Mouse (Mus musculus): Measurements from ENCODE around the gene Krtap1-3. TPM values are rescaled to one million over a fixed set of nuclear protein-coding genes. Genes with fewer than 3 reads are reported as not detected.
"Not testable (repeated sequence)": the region's sequence is repeated elsewhere in the genome, so short reads cannot be mapped to it uniquely, and the experiment has no call there.

Gene Krtap1-3
- not detected for total RNA-seq (2018; cell fraction: chromatin; rRNA removed)
- not detected for total RNA-seq (2018; cell fraction: cytosol; rRNA removed)
- total RNA-seq (2018; cell fraction: nucleus; rRNA removed) = not detected
- not detected in 3 replicates for polyA plus RNA-seq (2018)

DNA sequence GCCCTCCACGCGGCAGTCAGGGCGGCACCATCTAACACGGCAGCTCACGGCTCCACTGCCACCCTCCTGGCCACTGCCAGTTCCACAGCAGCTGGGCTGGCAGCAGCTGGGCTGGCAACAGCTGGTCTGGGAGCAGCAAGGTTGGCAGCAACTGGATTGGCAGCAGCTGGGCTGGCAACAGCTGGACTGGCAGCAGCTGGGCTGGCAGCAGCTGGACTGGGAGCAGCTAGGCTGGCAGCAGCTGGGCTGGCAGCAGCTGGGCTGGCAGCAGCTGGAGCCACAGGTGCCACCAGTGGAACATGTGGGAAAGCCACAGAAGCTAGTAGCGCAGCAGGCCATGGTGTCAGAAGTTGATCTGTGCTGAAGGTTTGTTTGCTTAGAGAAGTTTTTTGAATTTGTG, at the start of gene Krtap1-3:
Gene Krtap1-3 (minus strand): TSS at position 359 of the 400 bp plus-strand sequence.
- Histone ChIP-seq H3K27ac (no peak within 1 kb of the TSS), H3K36me3 (ENCODE audit: inconsistent target) (no peaks in the 10 kb centered on the region), H3K4me3 (ENCODE audit: inconsistent target) (no peak within 1 kb of the TSS), H3K79me2 (ENCODE audit: inconsistent target) (no peaks in the 10 kb centered on the region)
- 91% methylated on average over 6 of the region's 6 CpGs for WGBS (ENCODE audit: missing documents)

DNA sequence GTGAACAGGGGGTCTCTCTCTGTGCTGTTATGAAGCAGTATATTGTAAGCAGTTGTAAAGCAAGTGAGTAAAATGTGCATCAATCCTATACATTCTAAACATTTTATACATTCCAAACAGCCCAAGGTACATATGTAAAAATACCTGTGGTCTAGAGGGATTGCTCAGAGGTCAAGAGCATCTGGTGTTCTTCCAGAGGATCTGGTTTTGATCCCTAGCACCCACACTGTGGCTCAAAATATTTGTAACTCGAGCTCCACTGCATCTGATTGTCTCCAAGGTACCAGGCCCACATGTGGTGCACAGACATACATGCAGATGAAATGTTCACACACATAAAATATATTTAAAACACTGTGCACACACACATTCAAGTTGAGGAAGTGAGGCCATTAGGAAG, 49.8 kb upstream of the Krtap1-3 start:
- WGBS (ENCODE audit: missing documents) = 55% methylated on average over 1 of the region's 1 CpGs
- no peaks in the 10 kb centered on the region for H3K79me2 ChIP-seq (ENCODE audit: inconsistent target)
- H3K27ac ChIP-seq = no peak overlapping the region
- no peaks in the 10 kb centered on the region for H3K36me3 ChIP-seq (ENCODE audit: inconsistent target)
- no peak overlapping the region for H3K4me3 ChIP-seq (ENCODE audit: inconsistent target)

- 71% methylated on average over 1 of the region's 1 CpGs for WGBS (ENCODE audit: missing documents)
- Histone ChIP-seq H3K4me3 (ENCODE audit: inconsistent target) (no peak overlapping the region), H3K36me3 (ENCODE audit: inconsistent target) (no peaks in the 10 kb centered on the region), H3K27ac (no peak overlapping the region), H3K79me2 (ENCODE audit: inconsistent target) (no peaks in the 10 kb centered on the region)
Measured at GRCm38 (mm10) chr11:99637086-99637485, 45.9 kb upstream of the Krtap1-3 start.

DNA sequence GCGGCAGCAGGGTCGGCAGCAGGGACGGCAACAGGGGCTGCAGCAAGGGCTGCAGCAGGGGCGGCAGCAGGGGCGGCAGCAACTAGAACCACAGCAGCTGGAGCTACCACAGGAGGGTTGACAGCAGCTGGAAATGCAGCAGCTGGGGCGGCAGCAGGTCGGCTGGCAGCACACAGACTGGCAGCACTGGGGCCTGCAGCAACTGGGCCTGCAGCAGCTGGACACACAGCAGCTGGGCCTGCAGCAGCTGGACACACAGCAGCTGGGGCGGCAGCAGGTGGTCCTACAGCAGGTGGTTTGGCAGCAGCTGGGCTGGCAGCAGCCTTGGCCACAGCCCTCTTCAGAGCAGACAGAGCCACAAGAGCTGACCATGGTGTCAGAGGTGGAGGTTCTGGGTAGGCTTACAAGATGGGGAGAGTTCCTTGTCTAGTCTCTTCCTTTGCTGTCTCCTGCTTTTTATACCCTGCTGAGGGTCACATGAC, 43.6 kb upstream of the Krtap1-3 start, which contains the start of gene Krtap4-2:
Gene Krtap4-2 (minus strand): TSS at position 432 of the 482 bp plus-strand sequence.
- Histone ChIP-seq H3K36me3 (ENCODE audit: inconsistent target) (no peaks in the 10 kb centered on the region), H3K4me3 (ENCODE audit: inconsistent target) (no peak within 1 kb of the TSS), H3K79me2 (ENCODE audit: inconsistent target) (no peaks in the 10 kb centered on the region), H3K27ac (no peak within 1 kb of the TSS)
- WGBS (ENCODE audit: missing documents) = 51% methylated on average over 8 of the region's 8 CpGs

DNA sequence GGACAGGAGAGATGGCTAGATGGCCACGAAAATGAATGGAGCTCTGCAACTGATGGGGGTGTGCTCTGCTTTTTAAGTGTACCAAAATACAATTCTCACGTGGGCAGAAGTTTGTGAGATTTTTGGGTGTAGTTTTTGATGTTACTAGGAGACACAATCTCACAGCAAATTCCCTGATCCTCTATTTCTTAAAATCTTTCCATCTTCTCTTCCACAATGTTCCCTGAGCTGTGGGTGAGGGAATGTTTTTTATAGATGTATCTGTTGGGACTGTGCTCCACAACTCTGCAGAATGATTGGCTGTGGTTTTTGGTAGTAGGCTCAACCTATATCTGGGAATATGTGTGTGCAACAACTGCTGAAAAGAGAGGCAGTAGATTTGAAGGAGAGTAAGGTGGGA, 42.2 kb upstream of the Krtap1-3 start:
- no peaks in the 10 kb centered on the region for H3K36me3 ChIP-seq (ENCODE audit: inconsistent target)
- H3K27ac ChIP-seq = no peak overlapping the region
- no peak overlapping the region for H3K4me3 ChIP-seq (ENCODE audit: inconsistent target)
- H3K79me2 ChIP-seq (ENCODE audit: inconsistent target) = no peaks in the 10 kb centered on the region
- 55% methylated on average over 2 of the region's 2 CpGs for WGBS (ENCODE audit: missing documents)

DNA sequence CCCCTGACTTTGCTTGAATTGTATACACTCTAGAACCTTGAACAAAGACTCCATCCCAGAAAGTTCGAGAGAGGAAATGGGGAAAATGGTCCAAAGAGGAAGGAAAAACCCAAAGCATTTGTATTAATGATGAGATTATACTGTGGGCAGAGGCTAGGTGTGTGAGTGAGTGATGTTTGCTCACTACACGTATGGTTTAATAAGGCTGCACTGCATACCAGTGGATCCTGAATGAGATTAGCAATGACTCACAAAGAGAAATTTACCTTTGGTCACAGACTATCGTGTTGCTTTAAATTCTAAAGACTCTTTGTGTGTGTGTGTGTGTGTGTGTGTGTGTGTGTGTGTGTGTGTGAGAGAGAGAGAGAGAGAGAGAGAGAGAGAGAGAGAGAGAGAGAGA, 39.8 kb upstream of the Krtap1-3 start:
- WGBS (ENCODE audit: missing documents) = 81% methylated on average over 3 of the region's 3 CpGs
- Histone ChIP-seq H3K36me3 (ENCODE audit: inconsistent target) (no peaks in the 10 kb centered on the region), H3K27ac (no peak overlapping the region), H3K4me3 (ENCODE audit: inconsistent target) (no peak overlapping the region), H3K79me2 (ENCODE audit: inconsistent target) (no peaks in the 10 kb centered on the region)

GRCm38 (mm10) chr11:99628138-99628537, 37.0 kb upstream of the Krtap1-3 start, which contains the start of gene Krtap4-1:
Gene Krtap4-1, minus strand, starts transcription at chr11:99628238.
- Histone ChIP-seq H3K27ac (no peak within 1 kb of the TSS), H3K36me3 (ENCODE audit: inconsistent target) (no peaks in the 10 kb centered on the region), H3K4me3 (ENCODE audit: inconsistent target) (no peak within 1 kb of the TSS), H3K79me2 (ENCODE audit: inconsistent target) (no peaks in the 10 kb centered on the region)
- 78% methylated on average over 4 of the region's 4 CpGs for WGBS (ENCODE audit: missing documents)

- no peak within 1 kb of the TSS for H3K27ac ChIP-seq
- no peaks in the 10 kb centered on the region for H3K79me2 ChIP-seq (ENCODE audit: inconsistent target)
- 83% methylated on average over 2 of the region's 2 CpGs for WGBS (ENCODE audit: missing documents)
- no peak within 1 kb of the TSS for H3K4me3 ChIP-seq (ENCODE audit: inconsistent target)
- H3K36me3 ChIP-seq (ENCODE audit: inconsistent target) = no peaks in the 10 kb centered on the region
Measured at GRCm38 (mm10) chr11:99620335-99620734, 29.2 kb upstream of the Krtap1-3 start, which contains the start of gene Gm11562. Gene Gm11562, minus strand, starts transcription at chr11:99620435.

GRCm38 (mm10) chr11:99614796-99615363, 23.7 kb upstream of the Krtap1-3 start, which contains the start of gene Krtap2-4:
Gene Krtap2-4, minus strand, starts transcription at chr11:99614846.
- no peaks in the 10 kb centered on the region for H3K79me2 ChIP-seq (ENCODE audit: inconsistent target)
- WGBS (ENCODE audit: missing documents) = 70% methylated on average over 3 of the region's 3 CpGs
- no peak within 1 kb of the TSS for H3K27ac ChIP-seq
- no peak within 1 kb of the TSS for H3K4me3 ChIP-seq (ENCODE audit: inconsistent target)
- H3K36me3 ChIP-seq (ENCODE audit: inconsistent target) = no peaks in the 10 kb centered on the region

DNA sequence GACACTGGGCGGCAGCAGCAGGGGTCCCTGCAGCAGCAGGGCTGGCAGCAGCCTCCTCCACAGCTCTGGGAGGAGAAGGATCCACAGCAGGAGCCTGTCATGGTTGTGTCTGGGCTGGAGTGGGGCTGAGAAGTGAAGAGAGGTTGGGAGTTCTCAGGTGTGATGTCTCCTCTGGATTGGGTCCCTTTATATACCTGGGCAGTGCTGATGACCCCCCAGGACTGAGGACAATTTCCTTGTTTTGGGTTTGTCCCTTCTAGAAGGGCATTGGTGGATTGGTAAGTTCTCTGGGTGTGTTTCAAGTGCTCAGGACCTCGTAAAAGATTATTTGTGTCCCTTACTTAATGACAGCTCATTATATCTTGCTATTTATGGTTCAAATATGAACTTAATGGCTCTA, 18.9 kb upstream of the Krtap1-3 start, which contains the start of gene Gm11937:
Gene Gm11937 (minus strand): TSS at position 101 of the 400 bp plus-strand sequence.
- not testable (repeated sequence) for H3K79me2 ChIP-seq (ENCODE audit: inconsistent target); H3K4me3 ChIP-seq (ENCODE audit: inconsistent target); H3K27ac ChIP-seq; H3K36me3 ChIP-seq (ENCODE audit: inconsistent target)
- 73% methylated on average over 1 of the region's 2 CpGs for whole genome bisulfite sequencing (ENCODE audit: missing documents)

GRCm38 (mm10) chr11:99609126-99609525, 18.0 kb upstream of the Krtap1-3 start:
- 83% methylated on average over 1 of the region's 1 CpGs for WGBS (ENCODE audit: missing documents)
- no peak overlapping the region for H3K27ac ChIP-seq
- H3K79me2 ChIP-seq (ENCODE audit: inconsistent target) = no peaks in the 10 kb centered on the region
- no peak overlapping the region for H3K4me3 ChIP-seq (ENCODE audit: inconsistent target)
- H3K36me3 ChIP-seq (ENCODE audit: inconsistent target) = no peaks in the 10 kb centered on the region

GRCm38 (mm10) chr11:99603208-99603607, 12.1 kb upstream of the Krtap1-3 start, which contains the start of gene Gm11938:
Gene Gm11938, minus strand, starts transcription at chr11:99603308.
- not testable (repeated sequence) for H3K79me2 ChIP-seq (ENCODE audit: inconsistent target); H3K4me3 ChIP-seq (ENCODE audit: inconsistent target); H3K27ac ChIP-seq; H3K36me3 ChIP-seq (ENCODE audit: inconsistent target)
- WGBS (ENCODE audit: missing documents) = 58% methylated on average over 1 of the region's 1 CpGs

DNA sequence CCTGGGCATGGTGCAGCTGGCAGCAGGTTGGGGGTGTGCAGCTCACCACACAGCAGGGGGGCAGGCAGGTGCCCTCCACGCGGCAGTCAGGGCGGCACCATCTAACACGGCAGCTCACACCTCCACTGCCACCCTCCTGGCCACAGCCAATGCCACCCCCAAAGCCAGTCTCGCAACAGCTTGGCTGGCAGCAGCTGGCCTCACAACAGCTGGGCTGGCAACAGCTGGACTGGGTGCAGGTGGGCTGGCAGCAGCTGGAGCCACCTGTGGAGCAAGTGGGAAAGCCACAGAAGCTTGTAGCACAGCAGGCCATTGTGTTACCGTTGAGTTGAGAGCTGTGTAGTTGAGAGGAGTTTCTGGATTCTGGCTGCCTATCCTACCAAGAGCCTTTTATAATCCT, 6.6 kb upstream of the Krtap1-3 start, which contains the start of gene Krtap9-3:
Gene Krtap9-3 (minus strand): TSS at position 364 of the 400 bp plus-strand sequence.
- not testable (repeated sequence) for H3K36me3 ChIP-seq (ENCODE audit: inconsistent target); H3K79me2 ChIP-seq (ENCODE audit: inconsistent target); H3K27ac ChIP-seq; H3K4me3 ChIP-seq (ENCODE audit: inconsistent target)
- WGBS (ENCODE audit: missing documents) = 73% methylated on average over 2 of the region's 6 CpGs

GRCm38 (mm10) chr11:99585096-99585495, 6.0 kb downstream of the Krtap1-3 start:
- 94% methylated on average over 7 of the region's 7 CpGs for WGBS (ENCODE audit: missing documents)

DNA sequence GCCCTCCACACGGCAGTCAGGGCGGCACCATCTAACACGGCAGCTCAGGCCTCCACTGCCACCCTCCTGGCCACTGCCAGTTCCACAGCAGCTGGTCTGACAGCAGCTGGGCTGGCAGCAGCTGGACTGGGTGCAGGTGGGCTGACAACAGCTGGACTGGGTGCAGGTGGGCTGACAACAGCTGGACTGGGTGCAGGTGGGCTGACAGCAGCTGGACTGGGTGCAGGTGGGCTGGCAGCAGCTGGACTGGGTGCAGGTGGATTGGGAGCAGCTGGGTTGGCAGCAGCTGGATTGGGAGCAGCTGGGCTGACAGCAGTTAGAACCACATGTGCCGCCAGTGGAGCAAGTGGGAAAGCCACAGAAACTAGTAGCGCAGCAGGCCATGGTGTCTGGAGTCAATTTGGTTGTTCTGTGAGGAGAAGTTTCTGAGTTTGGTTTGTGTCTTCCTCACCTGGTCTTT, 7.9 kb downstream of the Krtap1-3 start, which contains the start of gene Krtap1-4:
Gene Krtap1-4 (minus strand): TSS at position 410 of the 460 bp plus-strand sequence.
- Histone ChIP-seq H3K36me3 (ENCODE audit: inconsistent target) (no peaks in the 10 kb centered on the region), H3K79me2 (ENCODE audit: inconsistent target) (no peaks in the 10 kb centered on the region), H3K4me3 (ENCODE audit: inconsistent target) (no peak within 1 kb of the TSS), H3K27ac (no peak within 1 kb of the TSS)
- 86% methylated on average over 5 of the region's 5 CpGs for WGBS (ENCODE audit: missing documents)

More at GRCm38 (mm10) chr11:99585096-99585495, 6.0 kb downstream of the Krtap1-3 start:
- Histone ChIP-seq H3K27ac (no peak overlapping the region), H3K36me3 (ENCODE audit: inconsistent target) (no peaks in the 10 kb centered on the region), H3K4me3 (ENCODE audit: inconsistent target) (no peak overlapping the region), H3K79me2 (ENCODE audit: inconsistent target) (no peaks in the 10 kb centered on the region)

Data from macrophage (primary cell).